Mouse (Mus musculus): ENCODE data around the gene Cyb561d2. TPM values are rescaled to one million over a fixed set of nuclear protein-coding genes. Genes with fewer than 3 reads are reported as not detected.
"Not testable (repeated sequence)": the region's sequence is repeated elsewhere in the genome, so short reads cannot be mapped to it uniquely, and the experiment has no call there.

The Cyb561d2 gene
- polyA plus RNA-seq, 1 experiment from 2014 or later, result 25.1 TPM

DNA sequence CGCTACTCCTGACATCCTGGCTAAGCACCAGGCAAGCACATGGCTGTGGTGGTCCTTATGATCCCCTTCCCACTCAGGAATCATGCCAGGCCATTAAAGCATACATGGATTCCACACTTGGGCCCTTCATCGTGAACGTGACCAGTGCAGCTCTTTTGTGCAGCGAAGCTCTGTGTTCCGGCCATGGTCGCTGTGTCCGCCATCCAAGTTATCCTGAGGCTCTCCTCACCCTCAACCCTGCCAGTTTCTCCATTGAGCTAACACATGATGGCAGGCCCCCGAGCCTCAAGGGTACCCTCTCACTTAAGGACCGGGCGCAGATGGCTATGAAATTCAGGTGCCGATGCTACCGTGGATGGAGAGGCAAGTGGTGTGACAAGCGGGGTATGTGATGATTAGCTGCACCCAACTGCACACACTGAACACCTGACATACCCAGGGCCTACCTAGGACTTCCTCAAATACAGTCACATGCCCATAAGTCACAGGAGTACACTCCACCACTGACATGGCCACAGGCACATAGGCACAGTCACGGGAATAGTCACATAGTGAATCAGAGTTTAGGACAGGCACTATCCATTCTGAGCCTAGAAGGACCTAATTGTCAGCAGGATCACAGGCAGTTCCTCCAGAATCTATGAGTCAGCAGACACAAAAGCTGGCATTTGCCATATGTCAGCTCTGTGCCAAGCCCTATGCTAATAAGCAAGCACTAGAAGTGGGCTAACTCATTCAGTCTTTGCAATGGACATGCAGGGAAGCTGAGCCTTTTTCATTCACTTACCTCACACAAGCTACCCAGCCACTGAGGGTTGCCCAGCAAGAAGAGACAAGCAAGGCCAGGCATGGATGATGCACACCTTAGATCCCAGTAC lies 37.3 kb upstream of the Cyb561d2 start:
- H3K4me3 ChIP-seq, result 0 out of 2 replicates have a peak overlapping the region, but pooled peaks have one; percentile 70

DNA sequence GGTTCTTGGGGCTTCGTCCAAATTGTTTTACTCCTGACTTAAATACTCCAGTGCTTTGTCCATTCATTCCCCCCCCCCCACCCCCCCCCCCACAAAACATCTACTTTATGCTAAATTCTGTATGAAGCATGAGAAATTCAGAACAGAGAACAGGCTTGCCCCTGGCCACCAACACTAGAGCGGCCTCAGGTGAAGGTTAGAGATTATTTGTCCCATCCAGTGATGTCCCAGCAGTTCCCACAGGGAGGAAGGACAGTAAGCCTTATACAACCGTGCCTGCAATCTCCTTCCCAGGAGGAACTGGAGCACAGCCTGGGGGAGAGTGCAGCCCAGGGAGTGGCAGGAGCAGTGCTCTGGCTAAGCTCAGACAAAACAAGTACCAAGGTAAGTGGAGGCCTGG lies 36.6 kb upstream of the Cyb561d2 start, which contains the start of gene Naa80:
TSS of gene Naa80 (plus strand) at position 301 of the 400 bp plus-strand sequence.
- no peak for DNase-seq (ENCODE audit: low spot score)
- WGBS, result 88% methylated on average over 3 of the region's 3 CpGs
- Histone ChIP-seq H3K27ac (peak within 1 kb of the TSS; percentile 93; the same call in 1 of the 2 replicates), H3K27me3 (ENCODE audit: insufficient read depth, poor library complexity, severe bottlenecking) (no peaks in the 10 kb centered on the region), H3K4me3 (0 out of 2 replicates have a peak within 1 kb of the TSS, but pooled peaks have one; percentile 70), H3K9me3 (no peaks in the 10 kb centered on the region; the same call in 1 of the 2 replicates), H3K4me1 (replicated peaks) (peaks cover 78% of the 10 kb centered on the region), H3K36me3 (peaks cover 30% of the 10 kb centered on the region)

More for the DNA sequence above, 37.3 kb upstream of the Cyb561d2 start:
- no peaks in the 10 kb centered on the region for H3K9me3 ChIP-seq
- H3K27me3 ChIP-seq (ENCODE audit: insufficient read depth, poor library complexity, severe bottlenecking), result no peaks in the 10 kb centered on the region
- DNase-seq (ENCODE audit: low spot score), result no peak
- H3K4me1 ChIP-seq (replicated peaks), result peaks cover 78% of the 10 kb centered on the region
- H3K27ac ChIP-seq, result peak overlapping the region; percentile 93; the same call in 1 of the 2 replicates
- 94% methylated on average over 14 of the region's 14 CpGs for WGBS
- H3K36me3 ChIP-seq, result peaks cover 27% of the 10 kb centered on the region

DNA sequence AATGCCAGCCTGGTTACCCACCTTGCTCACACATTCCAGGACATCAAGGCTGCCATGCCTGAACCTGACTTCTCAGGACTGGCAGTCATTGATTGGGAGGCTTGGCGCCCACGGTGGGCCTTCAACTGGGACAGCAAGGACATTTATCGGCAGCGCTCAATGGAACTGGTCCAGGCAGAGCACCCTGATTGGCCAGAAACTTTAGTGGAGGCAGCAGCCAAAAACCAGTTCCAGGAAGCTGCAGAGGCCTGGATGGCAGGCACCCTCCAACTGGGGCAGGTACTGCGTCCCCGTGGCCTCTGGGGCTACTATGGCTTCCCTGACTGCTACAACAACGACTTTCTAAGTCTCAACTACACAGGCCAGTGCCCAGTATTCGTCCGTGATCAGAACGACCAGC lies 35.9 kb upstream of the Cyb561d2 start:
- H3K36me3 ChIP-seq, result peaks cover 30% of the 10 kb centered on the region
- no peak for DNase-seq (ENCODE audit: low spot score)
- no peaks in the 10 kb centered on the region for H3K27me3 ChIP-seq (ENCODE audit: insufficient read depth, poor library complexity, severe bottlenecking)
- H3K4me3 ChIP-seq, result 0 out of 2 replicates have a peak overlapping the region, but pooled peaks have one; percentile 52
- H3K4me1 ChIP-seq (replicated peaks), result peaks cover 74% of the 10 kb centered on the region
- H3K27ac ChIP-seq, result no peak overlapping the region
- 92% methylated on average over 10 of the region's 10 CpGs for WGBS
- no peaks in the 10 kb centered on the region; the same call in 1 of the 2 replicates for H3K9me3 ChIP-seq

DNA sequence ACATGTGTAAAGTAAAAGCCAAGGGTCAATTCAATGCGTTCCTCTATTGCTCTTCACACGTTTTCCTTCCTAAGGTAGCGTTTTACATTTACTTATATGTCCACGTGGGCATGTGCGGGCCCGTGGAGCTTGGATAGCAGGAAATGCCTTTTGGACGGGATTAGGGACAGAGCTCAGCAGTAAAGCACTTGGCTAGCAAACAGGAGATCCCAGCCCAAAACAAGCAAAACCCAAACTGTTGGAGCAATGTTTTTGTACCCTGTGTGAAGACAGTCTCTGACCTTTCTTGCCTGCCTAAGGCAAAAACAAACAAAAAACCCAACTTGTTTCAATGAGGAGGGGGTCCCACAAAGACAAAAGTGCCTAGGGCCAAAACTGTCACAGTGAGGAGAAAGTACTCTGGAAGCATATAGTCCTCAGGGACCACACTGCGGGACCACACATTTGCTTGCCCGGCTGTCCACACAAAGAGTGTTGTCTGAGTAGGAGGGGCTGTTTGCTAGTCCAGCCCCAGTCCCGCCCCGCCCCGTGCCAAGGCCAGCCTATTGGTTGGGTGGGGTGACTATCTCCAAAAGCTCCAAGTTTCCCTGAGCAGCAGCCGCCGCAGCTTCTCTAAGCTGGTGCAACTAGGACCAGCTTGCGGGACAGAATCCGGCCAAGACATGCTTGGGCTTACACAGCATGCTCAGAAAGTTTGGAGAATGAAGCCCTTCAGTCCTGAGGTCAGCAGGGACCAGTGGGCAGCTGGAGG lies 34.5 kb upstream of the Cyb561d2 start, which contains the start of gene Hyal1:
TSS of gene Hyal1 (plus strand) at position 571 of the 751 bp plus-strand sequence.
- H3K4me3 ChIP-seq, result peak within 1 kb of the TSS; percentile 52
- peaks cover 71% of the 10 kb centered on the region for H3K4me1 ChIP-seq (replicated peaks)
- H3K27ac ChIP-seq, result peak within 1 kb of the TSS; percentile 86
- DNase-seq (ENCODE audit: low spot score), result peak; percentile 89
- peaks cover 38% of the 10 kb centered on the region for H3K36me3 ChIP-seq
- 25% methylated on average over 16 of the region's 16 CpGs for WGBS
- no peaks in the 10 kb centered on the region; the same call in 1 of the 2 replicates for H3K9me3 ChIP-seq
- no peaks in the 10 kb centered on the region for H3K27me3 ChIP-seq (ENCODE audit: insufficient read depth, poor library complexity, severe bottlenecking)

DNA sequence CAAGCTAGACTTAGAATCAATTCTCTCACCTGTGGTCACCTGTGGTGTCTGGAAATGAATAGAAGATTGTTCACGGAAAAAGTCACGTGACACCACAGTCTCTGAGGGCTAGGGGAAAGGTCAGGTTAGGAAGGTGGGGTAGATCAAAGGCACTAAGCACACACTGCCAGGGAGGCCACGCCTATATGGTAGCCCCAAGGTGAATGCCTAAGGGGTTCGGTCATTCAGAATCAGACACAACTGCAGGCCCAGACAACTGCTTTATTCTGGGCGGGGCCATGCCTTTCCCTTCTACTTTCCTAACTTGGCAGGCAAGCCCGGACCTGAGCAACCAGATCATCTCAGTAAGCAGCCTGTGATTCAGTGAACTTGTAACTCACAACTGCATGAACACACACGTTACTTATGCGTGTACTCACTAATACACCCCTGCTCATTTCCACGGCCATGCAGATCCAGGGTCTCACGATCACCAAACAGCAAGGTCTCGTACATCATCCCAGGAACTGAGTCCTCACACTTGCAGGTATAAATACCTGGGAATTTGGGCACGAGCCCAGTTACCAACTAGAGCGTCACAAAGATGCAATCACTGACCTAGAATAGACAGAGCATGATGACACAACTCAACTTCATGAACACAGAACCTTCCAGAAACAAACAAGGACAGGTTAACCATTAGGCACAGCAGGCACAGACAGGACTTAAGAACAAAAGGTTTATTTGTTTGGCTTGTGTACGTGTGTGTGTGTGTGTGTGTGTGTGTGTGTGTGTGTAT lies 33.8 kb upstream of the Cyb561d2 start:
- Histone ChIP-seq H3K4me3 (no peak overlapping the region), H3K4me1 (replicated peaks) (peaks cover 71% of the 10 kb centered on the region), H3K27ac (peak overlapping the region; percentile 86; the same call in 1 of the 2 replicates), H3K27me3 (ENCODE audit: insufficient read depth, poor library complexity, severe bottlenecking) (no peaks in the 10 kb centered on the region), H3K9me3 (no peaks in the 10 kb centered on the region; the same call in 1 of the 2 replicates), H3K36me3 (peaks cover 46% of the 10 kb centered on the region)
- 86% methylated on average over 14 of the region's 14 CpGs for WGBS
- DNase-seq (ENCODE audit: low spot score), result no peak

DNA sequence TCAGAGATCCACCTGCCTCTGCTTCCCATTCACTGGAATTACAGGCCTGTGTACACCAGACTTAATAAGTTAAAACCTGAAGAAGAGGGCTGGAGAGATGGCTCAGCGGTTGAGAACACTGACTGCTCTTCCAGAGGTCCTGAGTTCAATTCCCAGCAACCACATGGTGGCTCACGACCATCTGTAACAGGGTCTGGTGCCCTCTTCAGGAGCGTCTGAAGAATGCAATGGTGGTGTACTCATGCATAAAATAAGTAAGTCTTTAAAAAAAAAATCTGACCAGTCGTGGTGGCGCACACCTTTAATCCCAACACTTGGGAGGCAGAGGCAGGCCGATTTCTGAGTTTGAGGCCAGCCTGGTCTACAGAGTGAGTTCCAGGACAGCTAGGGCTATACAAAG lies 31.8 kb upstream of the Cyb561d2 start:
- not testable (repeated sequence) for H3K27me3 ChIP-seq (ENCODE audit: insufficient read depth, poor library complexity, severe bottlenecking)

DNA sequence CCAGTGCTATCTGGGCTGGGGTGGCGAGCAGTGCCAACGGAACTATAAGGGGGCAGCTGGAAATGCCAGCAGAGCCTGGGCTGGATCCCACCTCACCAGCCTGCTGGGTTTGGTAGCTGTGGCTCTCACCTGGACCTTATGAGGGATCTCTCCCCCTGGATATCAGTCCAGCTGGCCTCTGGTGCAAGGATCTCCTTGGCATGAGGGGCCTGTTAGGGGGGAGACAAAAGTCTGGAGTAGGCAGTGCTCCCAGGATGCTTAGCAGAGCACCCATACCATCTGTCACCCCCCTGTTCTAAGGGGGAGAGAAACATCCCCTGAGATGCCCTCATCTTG lies 30.3 kb upstream of the Cyb561d2 start:
- H3K27me3 ChIP-seq (ENCODE audit: insufficient read depth, poor library complexity, severe bottlenecking), result no peaks in the 10 kb centered on the region
- peaks cover 50% of the 10 kb centered on the region for H3K36me3 ChIP-seq
- no peaks in the 10 kb centered on the region; the same call in 1 of the 2 replicates for H3K9me3 ChIP-seq
- peak overlapping the region; percentile 16 for H3K4me3 ChIP-seq
- H3K4me1 ChIP-seq (replicated peaks), result peaks cover 66% of the 10 kb centered on the region
- DNase-seq (ENCODE audit: low spot score), result no peak
- 0 out of 2 replicates have a peak overlapping the region, but pooled peaks have one; percentile 42 for H3K27ac ChIP-seq
- WGBS, result 98% methylated on average over 2 of the region's 2 CpGs

More for the DNA sequence above, 31.8 kb upstream of the Cyb561d2 start:
- WGBS, result 84% methylated on average over 6 of the region's 6 CpGs
- not testable (repeated sequence) for H3K27ac ChIP-seq; H3K4me3 ChIP-seq; H3K9me3 ChIP-seq; DNase-seq (ENCODE audit: low spot score)
- Histone ChIP-seq H3K4me1 (replicated peaks) (peaks cover 65% of the 10 kb centered on the region), H3K36me3 (peaks cover 50% of the 10 kb centered on the region)

DNA sequence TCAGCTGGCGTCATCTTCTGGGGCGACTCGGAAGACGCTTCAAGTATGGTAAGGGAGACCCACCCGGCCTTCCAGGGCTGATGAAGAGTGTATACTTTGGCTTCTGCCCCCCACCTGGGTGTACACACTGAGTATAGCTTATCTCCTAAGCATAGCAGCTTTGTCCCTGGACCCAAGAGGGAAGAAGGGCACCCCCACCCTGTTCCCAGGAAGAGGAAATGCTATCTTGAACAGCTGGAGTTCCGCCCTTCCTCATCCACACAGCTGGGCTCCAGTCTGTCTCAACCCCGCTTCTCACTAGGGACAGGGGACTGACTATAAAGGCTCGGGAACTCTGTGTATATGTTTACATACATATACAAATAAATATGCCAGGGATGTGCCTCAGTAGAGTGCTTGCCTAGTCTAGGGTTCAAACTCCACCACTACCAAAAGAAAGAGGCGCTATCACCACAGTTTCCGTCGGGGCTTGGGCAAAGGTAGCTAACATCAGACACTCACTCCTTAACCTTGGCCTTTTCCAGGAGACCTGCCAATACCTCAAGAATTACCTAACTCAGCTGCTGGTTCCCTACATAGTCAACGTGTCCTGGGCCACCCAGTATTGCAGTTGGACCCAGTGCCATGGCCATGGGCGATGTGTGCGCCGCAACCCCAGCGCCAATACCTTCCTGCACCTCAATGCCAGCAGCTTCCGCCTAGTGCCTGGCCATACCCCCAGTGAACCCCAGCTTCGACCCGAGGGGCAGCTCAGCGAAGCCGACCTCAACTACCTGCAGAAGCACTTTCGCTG lies 29.7 kb upstream of the Cyb561d2 start:
- H3K36me3 ChIP-seq, result peaks cover 50% of the 10 kb centered on the region
- peaks cover 66% of the 10 kb centered on the region for H3K4me1 ChIP-seq (replicated peaks)

DNA sequence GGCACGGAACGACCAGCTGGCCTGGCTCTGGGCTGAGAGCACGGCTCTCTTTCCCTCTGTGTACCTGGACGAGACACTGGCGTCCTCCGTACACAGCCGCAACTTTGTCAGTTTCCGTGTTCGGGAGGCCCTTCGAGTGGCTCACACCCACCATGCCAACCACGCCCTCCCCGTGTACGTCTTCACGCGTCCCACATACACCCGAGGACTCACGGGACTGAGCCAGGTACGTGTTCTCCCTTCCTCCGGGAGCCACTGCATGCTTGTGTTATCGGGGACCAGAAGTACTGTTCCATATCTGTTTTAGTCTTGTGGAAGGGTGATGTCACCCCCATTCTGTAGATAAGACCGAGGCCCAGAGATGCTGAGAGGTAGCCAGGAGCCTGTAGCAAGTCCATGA lies 28.9 kb upstream of the Cyb561d2 start:
- DNase-seq (ENCODE audit: low spot score), result no peak
- WGBS, result 93% methylated on average over 21 of the region's 21 CpGs
- H3K27ac ChIP-seq, result no peak overlapping the region; the same call in 1 of the 2 replicates
- H3K27me3 ChIP-seq (ENCODE audit: insufficient read depth, poor library complexity, severe bottlenecking), result no peaks in the 10 kb centered on the region
- no peaks in the 10 kb centered on the region; the same call in 1 of the 2 replicates for H3K9me3 ChIP-seq
- peaks cover 57% of the 10 kb centered on the region for H3K36me3 ChIP-seq
- peaks cover 66% of the 10 kb centered on the region for H3K4me1 ChIP-seq (replicated peaks)
- peak overlapping the region; percentile 84 for H3K4me3 ChIP-seq

More for the DNA sequence above, 29.7 kb upstream of the Cyb561d2 start:
- WGBS, result 94% methylated on average over 22 of the region's 22 CpGs
- H3K4me3 ChIP-seq, result peak overlapping the region; percentile 84
- H3K27me3 ChIP-seq (ENCODE audit: insufficient read depth, poor library complexity, severe bottlenecking), result no peaks in the 10 kb centered on the region
- H3K27ac ChIP-seq, result peak overlapping the region; percentile 53; the same call in 1 of the 2 replicates
- no peaks in the 10 kb centered on the region; the same call in 1 of the 2 replicates for H3K9me3 ChIP-seq
- DNase-seq (ENCODE audit: low spot score), result no peak

DNA sequence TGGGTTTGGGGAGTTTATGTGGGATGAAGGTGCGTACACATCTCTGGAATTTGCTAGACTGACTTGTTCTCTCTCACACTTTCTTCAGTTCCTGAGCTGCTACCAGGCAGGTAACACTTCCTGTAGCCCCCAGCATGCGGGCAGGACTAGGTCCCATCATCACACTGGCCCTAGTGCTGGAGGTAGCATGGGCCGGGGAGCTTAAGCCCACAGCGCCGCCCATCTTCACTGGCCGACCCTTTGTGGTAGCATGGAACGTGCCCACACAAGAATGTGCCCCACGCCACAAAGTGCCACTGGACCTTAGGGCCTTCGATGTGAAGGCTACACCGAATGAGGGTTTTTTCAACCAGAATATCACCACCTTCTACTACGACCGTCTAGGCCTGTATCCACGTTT lies 28.0 kb upstream of the Cyb561d2 start:
- Histone ChIP-seq H3K4me1 (replicated peaks) (peaks cover 67% of the 10 kb centered on the region), H3K27ac (peak overlapping the region; percentile 98)
- 63% methylated on average over 13 of the region's 13 CpGs for WGBS

DNA sequence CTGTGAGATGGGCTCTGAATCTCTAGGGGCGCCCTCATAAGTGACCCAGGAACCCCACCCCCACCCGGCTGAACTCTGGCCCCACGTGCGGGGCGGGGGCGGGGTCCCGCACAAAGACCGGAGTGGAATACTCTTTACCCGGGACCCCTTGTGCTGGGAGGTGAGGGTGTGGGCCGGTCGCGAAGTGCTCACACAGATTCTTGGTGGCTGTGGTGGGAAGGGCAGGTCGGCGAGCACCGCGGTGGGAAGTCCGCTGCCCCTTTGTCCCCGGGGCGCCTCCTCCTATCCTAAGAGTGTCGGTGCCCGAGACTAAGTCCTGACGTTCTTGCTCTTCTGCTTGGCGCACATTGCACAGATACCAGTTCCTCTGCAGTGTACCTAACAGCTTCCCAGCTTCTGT lies 27.3 kb upstream of the Cyb561d2 start:
- WGBS, result under 1% methylated on average over 23 of the region's 23 CpGs
- no peaks in the 10 kb centered on the region; the same call in 1 of the 2 replicates for H3K9me3 ChIP-seq
- no peaks in the 10 kb centered on the region for H3K27me3 ChIP-seq (ENCODE audit: insufficient read depth, poor library complexity, severe bottlenecking)
- peak overlapping the region; percentile 98 for H3K27ac ChIP-seq
- peaks cover 73% of the 10 kb centered on the region for H3K4me1 ChIP-seq (replicated peaks)
- no peak for DNase-seq (ENCODE audit: low spot score)
- H3K36me3 ChIP-seq, result peaks cover 65% of the 10 kb centered on the region
- peak overlapping the region; percentile 84 for H3K4me3 ChIP-seq

More for the DNA sequence above, 28.0 kb upstream of the Cyb561d2 start:
- Histone ChIP-seq H3K36me3 (peaks cover 65% of the 10 kb centered on the region), H3K27me3 (ENCODE audit: insufficient read depth, poor library complexity, severe bottlenecking) (no peaks in the 10 kb centered on the region), H3K9me3 (no peaks in the 10 kb centered on the region; the same call in 1 of the 2 replicates), H3K4me3 (peak overlapping the region; percentile 84)
- DNase-seq (ENCODE audit: low spot score), result no peak

Measured in hindbrain, embryonic 10.5 days (tissue).